Mouse (Mus musculus) hindbrain, embryonic 16.5 days (tissue): ENCODE measurements around the gene Gm9789. TPM values are rescaled to one million over a fixed set of nuclear protein-coding genes. Genes with fewer than 3 reads are reported as not detected.
"Not testable (repeated sequence)": the region's sequence is repeated elsewhere in the genome, so short reads cannot be mapped to it uniquely, and the experiment has no call there.

Source experiments
- ATAC-seq: fragments of 200-750 bp; cut with Nextera tagmentation; 2 replicates; pipeline ENCODE4 v1.8.0; 2017; ENCODE audit warnings: moderate TSS enrichment, moderate library complexity
- H3K27ac ChIP-seq: fragments of 300-500 bp; sonication (generic); 2 replicates; pipeline ENCODE4 v1.5.1; 2014; ENCODE audit warnings: low read depth, mild to moderate bottlenecking, control low read depth, low read length, moderate library complexity
- H3K27me3 ChIP-seq: fragments of 300-500 bp; sonication (generic); replicated peaks from 2 replicates; pipeline ENCODE4 v1.6.1; 2014; ENCODE audit warnings: low read length; ENCODE audit not compliant: control insufficient read depth, insufficient read depth
- H3K36me3 ChIP-seq: fragments of 300-500 bp; sonication (generic); 2 replicates; pipeline ENCODE4 v1.6.1; 2014; ENCODE audit warnings: mild to moderate bottlenecking, low read length, moderate library complexity, mixed read lengths; ENCODE audit not compliant: control insufficient read depth, insufficient read depth
- H3K4me1 ChIP-seq: fragments of 300-500 bp; sonication (generic); 2 replicates; pipeline ENCODE4 v1.6.1; 2014; ENCODE audit warnings: low read depth, low read length; ENCODE audit not compliant: control insufficient read depth, insufficient read depth
- H3K4me2 ChIP-seq: fragments of 300-500 bp; sonication (generic); 2 replicates; pipeline ENCODE4 v1.6.1; 2014; ENCODE audit warnings: mild to moderate bottlenecking, low read length, control low read depth, moderate library complexity
- H3K4me3 ChIP-seq: fragments of 300-500 bp; sonication (generic); 2 replicates; pipeline ENCODE4 v1.5.1; 2014; ENCODE audit warnings: mild to moderate bottlenecking, low read length, control low read depth, moderate library complexity
- H3K9ac ChIP-seq: fragments of 300-500 bp; sonication (generic); 2 replicates; pipeline ENCODE4 v1.6.1; 2014; ENCODE audit warnings: low read depth, mild to moderate bottlenecking, control low read depth, low read length, moderate library complexity
- H3K9me3 ChIP-seq: fragments of 300-500 bp; sonication (generic); 2 replicates; pipeline ENCODE4 v1.6.1; 2014; ENCODE audit warnings: mild to moderate bottlenecking, low read length, moderate library complexity; ENCODE audit not compliant: control insufficient read depth
- WGBS: fragments of 180-500 bp; shearing (Covaris S2); extraction: QIAGEN DNeasy Blood & Tissue Kit; methylation state at CpG from one replicate; pipeline ENCODE4 v1.1.7; 2014; 5-methylcytosine and 5-hydroxymethylcytosine counted together
- polyA plus RNA-seq: library from polyadenylated mRNA; unstranded; fragments of >200 nt; fragmentation: Nextera tagmentation; extraction: Ambion mirVana; gene quantifications from 2 replicates; pipeline ENCODE4 v1.2.1, GENCODE M21; 2015

Gene Gm9789
- polyA plus RNA-seq: not detected in 2 replicates

DNA sequence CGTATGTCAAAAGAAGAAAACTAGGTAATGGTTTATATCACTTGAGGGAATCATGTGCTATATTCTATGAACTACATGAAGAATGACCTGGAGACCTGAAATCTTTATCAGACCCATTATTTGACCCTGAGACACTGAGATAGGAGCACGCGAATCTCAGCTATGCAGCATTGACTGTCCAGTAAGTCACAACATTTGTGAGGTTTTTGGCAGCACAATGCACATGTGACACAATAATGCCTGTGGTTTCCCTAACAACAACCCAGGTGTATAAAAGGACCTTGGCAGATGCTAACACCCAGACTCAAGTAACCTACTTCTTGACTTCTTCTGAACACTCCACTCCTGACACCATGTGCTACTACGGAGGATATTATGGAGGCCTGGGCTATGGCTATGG, at the start of gene Gm9789:
Gene Gm9789, plus strand, starts transcription at position 301 of the 400 bp plus-strand sequence.
- Histone ChIP-seq H3K4me2 (no peak within 1 kb of the TSS), H3K36me3 (no peaks in the 10 kb centered on the region), H3K9me3 (no peaks in the 10 kb centered on the region), H3K9ac (no peak within 1 kb of the TSS), H3K27ac (no peak within 1 kb of the TSS), H3K27me3 (no peaks in the 10 kb centered on the region), H3K4me1 (no peaks in the 10 kb centered on the region), H3K4me3 (no peak within 1 kb of the TSS)
- WGBS: 89% methylated on average over 4 of the region's 4 CpGs
- no peak for ATAC-seq

- H3K4me2 ChIP-seq: no peak within 1 kb of the TSS
- H3K9me3 ChIP-seq: no peaks in the 10 kb centered on the region
- no peak within 1 kb of the TSS for H3K9ac ChIP-seq
- ATAC-seq: no peak
- no peak within 1 kb of the TSS for H3K4me3 ChIP-seq
- H3K4me1 ChIP-seq: no peaks in the 10 kb centered on the region
- no peak within 1 kb of the TSS for H3K27ac ChIP-seq
- no peaks in the 10 kb centered on the region for H3K36me3 ChIP-seq
- no peaks in the 10 kb centered on the region for H3K27me3 ChIP-seq
- WGBS: 100% methylated on average over 1 of the region's 1 CpGs
These were observed 17.2 kb upstream of the Gm9789 start, which contains the start of gene Gm6358 for GRCm38 (mm10) chr16:89140551-89140950. Gm6358 (plus strand) TSS chr16:89140851.

GRCm38 (mm10) chr16:89150786-89151185, 7.0 kb upstream of the Gm9789 start, which contains the start of gene Gm10061:
Gm10061 (plus strand) TSS chr16:89151086.
- Histone ChIP-seq H3K4me3 (no peak within 1 kb of the TSS), H3K27me3 (no peaks in the 10 kb centered on the region), H3K9me3 (no peaks in the 10 kb centered on the region), H3K9ac (no peak within 1 kb of the TSS), H3K36me3 (no peaks in the 10 kb centered on the region), H3K4me1 (no peaks in the 10 kb centered on the region), H3K4me2 (no peak within 1 kb of the TSS), H3K27ac (no peak within 1 kb of the TSS)
- 100% methylated on average over 1 of the region's 1 CpGs for WGBS
- ATAC-seq: no peak

DNA sequence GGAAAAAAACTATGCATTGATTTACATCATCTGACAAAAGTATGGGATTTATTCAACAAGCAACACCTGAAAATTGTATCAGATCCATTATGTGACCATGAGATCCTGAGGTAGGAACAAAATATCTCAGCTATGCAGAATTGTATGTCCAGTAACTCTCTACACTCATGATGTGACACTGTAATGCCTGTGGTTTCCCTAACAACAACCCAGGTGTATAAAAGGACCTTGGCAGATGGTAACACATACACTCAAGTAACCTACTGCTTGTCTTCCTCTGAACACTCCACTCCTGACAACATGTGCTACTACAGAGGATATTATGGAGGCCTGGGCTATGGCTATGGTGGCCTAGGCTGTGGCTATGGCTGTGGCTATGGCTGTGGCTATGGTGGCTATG, 11.4 kb downstream of the Gm9789 start, which contains the start of gene Gm7735:
Gene Gm7735, plus strand, starts transcription at position 301 of the 400 bp plus-strand sequence.
- not testable (repeated sequence) for ATAC-seq, H3K36me3 ChIP-seq, H3K9ac ChIP-seq, H3K27me3 ChIP-seq, H3K27ac ChIP-seq, H3K4me3 ChIP-seq, H3K9me3 ChIP-seq, H3K4me2 ChIP-seq, H3K4me1 ChIP-seq

DNA sequence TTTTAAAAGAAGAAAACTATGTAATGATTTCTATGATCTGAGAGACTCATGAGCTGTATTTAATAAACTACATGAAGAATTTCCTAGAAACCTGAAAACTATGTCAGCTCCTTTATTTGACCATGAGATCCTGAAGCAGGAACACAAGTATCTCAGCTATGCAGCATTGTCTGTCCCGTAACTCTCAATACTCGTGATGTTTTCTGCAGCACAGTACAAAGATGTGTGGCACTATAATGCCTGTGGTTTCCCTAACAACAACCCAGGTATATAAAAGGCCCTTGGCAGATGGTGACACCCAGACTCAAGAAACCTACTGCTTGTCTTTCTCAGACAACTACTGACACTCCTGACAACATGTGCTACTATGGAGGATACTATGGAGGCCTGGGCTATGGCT, 16.7 kb downstream of the Gm9789 start, which contains the start of gene 1110057P08Rik:
Gene 1110057P08Rik, plus strand, starts transcription at position 301 of the 400 bp plus-strand sequence.
- no peak within 1 kb of the TSS for H3K4me2 ChIP-seq
- no peaks in the 10 kb centered on the region for H3K27me3 ChIP-seq
- 90% methylated on average over 2 of the region's 2 CpGs for WGBS
- H3K4me3 ChIP-seq: no peak within 1 kb of the TSS
- no peak for ATAC-seq
- H3K4me1 ChIP-seq: no peaks in the 10 kb centered on the region
- H3K9ac ChIP-seq: no peak within 1 kb of the TSS
- no peaks in the 10 kb centered on the region for H3K9me3 ChIP-seq
- H3K36me3 ChIP-seq: no peaks in the 10 kb centered on the region
- H3K27ac ChIP-seq: no peak within 1 kb of the TSS

DNA sequence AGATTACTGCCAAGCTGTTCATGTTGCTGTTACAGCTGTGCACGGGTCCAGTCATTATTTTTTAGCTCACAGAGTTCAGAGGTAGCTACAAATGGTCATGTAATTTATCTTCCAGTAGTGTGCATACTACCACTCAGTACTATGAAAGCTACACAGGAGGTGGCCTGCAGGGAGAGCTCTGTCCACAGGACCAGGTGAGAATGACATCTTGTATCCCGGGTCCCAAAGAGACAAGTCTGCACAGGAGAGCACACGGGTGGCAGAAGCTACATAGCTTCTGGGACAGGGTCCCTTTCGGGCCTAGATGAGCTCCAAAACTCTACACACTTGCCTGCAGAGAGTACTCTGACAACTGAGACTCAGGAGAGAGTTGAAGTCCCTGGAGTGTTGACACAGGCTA, 30.9 kb downstream of the Gm9789 start:
- Histone ChIP-seq H3K27me3 (no peaks in the 10 kb centered on the region), H3K9ac (no peak overlapping the region), H3K4me1 (no peaks in the 10 kb centered on the region), H3K36me3 (no peaks in the 10 kb centered on the region), H3K9me3 (no peaks in the 10 kb centered on the region), H3K27ac (no peak overlapping the region), H3K4me3 (no peak overlapping the region), H3K4me2 (no peak overlapping the region)
- 87% methylated on average over 4 of the region's 4 CpGs for WGBS
- ATAC-seq: no peak

DNA sequence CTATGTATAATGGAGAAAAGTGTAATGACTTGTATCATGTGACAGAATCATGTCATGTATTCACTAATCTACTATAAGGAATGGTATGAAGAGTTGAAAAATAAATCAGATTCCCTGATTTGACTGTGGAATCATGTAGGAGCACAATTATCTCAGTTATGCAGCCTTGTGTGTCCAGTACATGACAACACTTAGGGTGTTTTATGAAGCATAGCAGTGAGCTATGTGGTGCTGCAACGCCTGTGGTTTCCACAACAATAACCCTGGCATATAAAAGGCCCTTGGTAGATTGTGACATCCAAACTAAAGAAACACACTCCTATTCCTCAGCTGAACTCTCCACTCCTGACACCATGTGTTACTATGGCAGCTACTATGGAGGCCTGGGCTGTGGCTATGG, 47.8 kb downstream of the Gm9789 start, which contains the start of gene Krtap20-2:
Gene Krtap20-2, plus strand, starts transcription at position 301 of the 400 bp plus-strand sequence.
- ATAC-seq: no peak
- H3K9ac ChIP-seq: no peak within 1 kb of the TSS
- no peak within 1 kb of the TSS for H3K4me2 ChIP-seq
- H3K36me3 ChIP-seq: no peaks in the 10 kb centered on the region
- no peaks in the 10 kb centered on the region for H3K9me3 ChIP-seq
- 45% methylated on average over 1 of the region's 1 CpGs for WGBS
- no peak within 1 kb of the TSS for H3K27ac ChIP-seq
- no peaks in the 10 kb centered on the region for H3K27me3 ChIP-seq
- no peak within 1 kb of the TSS for H3K4me3 ChIP-seq
- H3K4me1 ChIP-seq: no peaks in the 10 kb centered on the region

Other genes with a start within 250 kb of the Gm9789 start
- gene Krtap19-9b, start 225.7 kb upstream of the Gm9789 start, polyA plus RNA-seq: not detected in 2 replicates
- gene Krtap16-3, start 195.1 kb upstream of the Gm9789 start, polyA plus RNA-seq: not detected in 2 replicates
- gene Krtap22-2, start 147.2 kb upstream of the Gm9789 start, polyA plus RNA-seq: not detected in 2 replicates
- not detected in 2 replicates for gene Gm10229, start 142.7 kb upstream of the Gm9789 start, polyA plus RNA-seq
- gene Krtap6-1, start 126.3 kb upstream of the Gm9789 start, polyA plus RNA-seq: not detected in 2 replicates
- not detected in 2 replicates for gene Gm10228, start 116.5 kb upstream of the Gm9789 start, polyA plus RNA-seq
- not detected in 2 replicates for gene Krtap6-5, start 110.1 kb upstream of the Gm9789 start, polyA plus RNA-seq
- not detected in 2 replicates for gene 1110025L11Rik, start 94.0 kb upstream of the Gm9789 start, polyA plus RNA-seq
- not detected in 2 replicates for gene Krtap6-3, start 73.9 kb upstream of the Gm9789 start, polyA plus RNA-seq
- not detected in 2 replicates for gene Gm6358, start 17.1 kb upstream of the Gm9789 start, polyA plus RNA-seq
- gene Gm10061, start 6.9 kb upstream of the Gm9789 start, polyA plus RNA-seq: not detected in 2 replicates
- gene Gm7735, start 11.5 kb downstream of the Gm9789 start, polyA plus RNA-seq: not detected in 2 replicates
- gene 1110057P08Rik, start 16.8 kb downstream of the Gm9789 start, polyA plus RNA-seq: not detected in 2 replicates
- not detected in 2 replicates for gene Krtap20-2, start 47.9 kb downstream of the Gm9789 start, polyA plus RNA-seq
- gene Krtap21-1, start 245.9 kb downstream of the Gm9789 start, polyA plus RNA-seq: not detected in 2 replicates